Mouse (Mus musculus): ENCODE measurements around the gene Cd2.

GRCm38 (mm10) chr3:101256090-101256489, 31.6 kb downstream of the Cd2 start:
- no peak for TF ChIP-seq CTCF (IDR thresholded peaks at IDR 0.05)
- TF ChIP-seq POLR2A (IDR thresholded peaks at IDR 0.05; ENCODE audit: insufficient read depth, low read depth, low read length), result no peak
- TF ChIP-seq EP300 (IDR thresholded peaks at IDR 0.05; ENCODE audit: insufficient read depth, low read depth, low read length), result no peak

Measured in heart, adult 2 months (tissue).